Mouse (Mus musculus) colon, adult 2 months (tissue): Measurements from ENCODE around the gene Iqsec3. TPM values are rescaled to one million over a fixed set of nuclear protein-coding genes. Genes with fewer than 3 reads are reported as not detected.

Experiments
- polyA plus RNA-seq: library from polyadenylated mRNA; depleted of rRNA; stranded (reverse); fragments of >200 nt; gene quantifications from 2 replicates; pipeline ENCODE4 v1.2.3, GENCODE M21; 2012; rRNA removed

Gene Iqsec3
- 0.77 and 1.0 TPM in 2 replicates for polyA plus RNA-seq

DNA sequence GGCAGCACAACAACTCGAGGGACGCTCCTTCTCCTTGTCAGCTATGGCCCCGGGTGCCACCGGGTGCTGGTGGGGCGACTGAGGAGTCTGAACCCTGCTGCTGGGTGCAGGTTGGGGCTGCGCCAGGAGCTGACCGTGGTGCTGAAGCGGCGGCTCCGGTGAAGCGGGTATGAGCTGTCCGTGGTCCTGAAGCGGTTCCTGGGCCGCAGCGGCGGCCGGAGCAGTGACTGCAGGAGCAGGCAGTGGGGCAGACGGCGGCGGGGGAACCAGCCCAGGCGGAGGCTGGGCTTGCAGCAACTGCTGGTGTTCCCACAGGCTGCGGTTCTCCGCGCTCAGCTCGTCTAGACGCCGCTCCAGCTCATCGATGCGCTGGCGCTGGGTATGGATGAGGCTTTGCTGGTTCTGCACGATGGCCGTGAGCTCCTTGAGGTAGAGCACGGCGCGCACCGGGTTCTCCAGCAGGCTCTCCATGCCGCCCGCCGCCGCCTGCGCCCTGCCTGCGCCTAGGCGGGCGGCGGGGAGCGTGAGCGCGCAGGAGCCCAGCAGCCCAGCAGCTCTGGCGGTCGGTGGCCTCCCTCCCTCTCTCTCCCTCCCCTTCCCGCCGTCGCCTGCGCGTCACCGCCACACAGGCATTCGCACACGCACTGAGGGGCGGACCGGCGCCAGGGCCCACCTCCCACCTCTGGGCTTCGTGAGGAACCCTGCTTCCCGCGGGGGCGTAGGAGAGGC, at the start of gene Iqsec3:
TSS of gene Iqsec3 (minus strand) at position 586 of the 729 bp plus-strand sequence.

DNA sequence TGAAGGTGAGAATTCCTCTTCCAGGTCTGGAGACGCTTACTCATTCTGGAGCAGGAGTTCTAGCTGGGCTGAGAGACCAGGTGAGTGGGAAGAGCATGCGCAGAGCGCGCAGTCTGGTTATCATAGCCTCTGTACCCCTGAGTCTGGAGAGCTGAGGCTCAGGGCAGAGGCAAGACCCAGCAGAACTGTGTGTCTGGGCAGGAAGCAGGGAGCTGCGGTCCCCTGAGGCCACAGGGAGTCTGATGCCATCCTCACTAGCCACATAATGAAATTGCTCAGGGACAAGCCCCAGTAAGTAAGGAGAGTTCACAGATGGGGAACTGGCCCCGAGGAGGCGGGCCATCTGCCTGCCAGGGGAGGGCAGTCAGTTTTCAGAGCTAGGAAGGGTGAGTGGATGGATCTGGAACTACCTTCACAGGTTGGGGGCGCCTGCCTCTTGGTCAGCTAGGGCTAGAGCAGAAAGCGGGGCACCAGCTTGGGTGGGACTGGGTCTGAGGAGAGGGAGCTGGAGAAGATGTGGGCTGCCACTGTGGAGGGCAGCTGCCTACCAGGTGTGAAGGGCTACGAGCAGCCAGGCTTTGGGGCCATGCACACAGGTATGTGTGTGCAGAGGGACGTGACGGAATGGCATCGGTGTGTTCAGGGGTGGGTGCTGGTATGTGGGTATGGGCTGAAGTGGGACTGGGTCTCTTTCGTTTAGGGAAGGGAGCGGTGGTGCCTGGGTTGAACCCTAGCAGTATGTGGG, 130.3 kb downstream of the Iqsec3 start, which contains the start of gene Slc6a12:
TSS of gene Slc6a12 (plus strand) at position 51 of the 745 bp plus-strand sequence.

Other genes starting within 250 kb of the Iqsec3 start
- gene Usp18, start 227.8 kb downstream of the Iqsec3 start, polyA plus RNA-seq, result 0.90 and 2.0 TPM in 2 replicates
- 0.38 and 0.45 TPM in 2 replicates for gene Slc6a13, start 173.5 kb downstream of the Iqsec3 start, polyA plus RNA-seq
- 0.95 and 1.3 TPM in 2 replicates for gene Slc6a12, start 130.6 kb downstream of the Iqsec3 start, polyA plus RNA-seq
- gene A2m, start 161.7 kb upstream of the Iqsec3 start, polyA plus RNA-seq, result 0.02 TPM in 1 of 2 replicates, not detected in the other